Mouse (Mus musculus) forebrain, postnatal 0 days (tissue): Measurements from ENCODE around the gene Emilin3. TPM values are rescaled to one million over a fixed set of nuclear protein-coding genes. Genes with fewer than 3 reads are reported as not detected.

Experiments used
- ATAC-seq: fragments of 200-750 bp; cut with Nextera tagmentation; 2 replicates; pipeline ENCODE4 v1.8.0; 2017; ENCODE audit warnings: mild to moderate bottlenecking, moderate library complexity
- DNase-seq: peaks from one replicate; pipeline ENCODE4 v3.0.0-alpha.2; 2015
- H3K27ac ChIP-seq: fragments of 300-500 bp; sonication (generic); 2 replicates; pipeline ENCODE4 v1.5.1; 2014; ENCODE audit warnings: low read depth, mild to moderate bottlenecking, antibody characterized with exemption, low read length, moderate library complexity, mixed read lengths
- H3K27me3 ChIP-seq: fragments of 300-500 bp; sonication (generic); 2 replicates; pipeline ENCODE4 v1.6.1; 2014; ENCODE audit warnings: mild to moderate bottlenecking, low read length, mixed read lengths; ENCODE audit not compliant: insufficient read depth
- H3K36me3 ChIP-seq: fragments of 300-500 bp; sonication (generic); 2 replicates; pipeline ENCODE4 v1.6.1; 2014; ENCODE audit warnings: mild to moderate bottlenecking, moderate library complexity; ENCODE audit not compliant: insufficient read depth
- H3K4me1 ChIP-seq: fragments of 300-500 bp; sonication (generic); 2 replicates; pipeline ENCODE4 v1.6.1; 2014; ENCODE audit warnings: antibody characterized with exemption; ENCODE audit not compliant: insufficient read depth
- H3K4me2 ChIP-seq: fragments of 300-500 bp; sonication (generic); 2 replicates; pipeline ENCODE4 v1.6.1; 2014; ENCODE audit warnings: low read depth, mild to moderate bottlenecking, moderate library complexity
- H3K4me3 ChIP-seq: fragments of 300-500 bp; sonication (generic); 2 replicates; pipeline ENCODE4 v1.5.1; 2014; ENCODE audit warnings: low read depth, low read length, mixed read lengths
- H3K9ac ChIP-seq: fragments of 300-500 bp; sonication (generic); 2 replicates; pipeline ENCODE4 v1.6.1; 2014; ENCODE audit warnings: mild to moderate bottlenecking
- H3K9me3 ChIP-seq: fragments of 300-500 bp; sonication (generic); 2 replicates; pipeline ENCODE4 v1.6.1; 2016; ENCODE audit warnings: low read length
- CTCF ChIP-seq: sonication (generic); IDR thresholded peaks from 2 replicates; pipeline ENCODE4 v1.5.1; 2016; ENCODE audit warnings: antibody characterized with exemption, control low read depth, low read depth
- WGBS: fragments of 180-500 bp; shearing (Covaris S2); extraction: QIAGEN DNeasy Blood & Tissue Kit; methylation state at CpG from one replicate; pipeline ENCODE4 v1.1.7; 2014; 5-methylcytosine and 5-hydroxymethylcytosine counted together
- polyA plus RNA-seq: library from polyadenylated mRNA; unstranded; fragments of >200 nt; fragmentation: Nextera tagmentation; extraction: Ambion mirVana; gene quantifications from 2 replicates; pipeline ENCODE4 v1.2.1, GENCODE M21; 2015
- total RNA-seq: library from RNA; depleted of rRNA; stranded (reverse); fragments of >200 nt; gene quantifications from 2 replicates; pipeline ENCODE4 v1.2.3, GENCODE M21; 2014

The Emilin3 gene
- total and polyA plus RNA-seq, 2 experiments from 2014 or later: 0.42 to 1.5 TPM

- H3K27me3 ChIP-seq: peaks cover 10% of the 10 kb centered on the region; the same call in 1 of the 2 replicates
- DNase-seq: no peak
- ATAC-seq: no peak
- no peaks in the 10 kb centered on the region for H3K36me3 ChIP-seq
- TF ChIP-seq CTCF: no peak
- no peak overlapping the region for H3K4me2 ChIP-seq
- peaks cover 3% of the 10 kb centered on the region; the same call in 1 of the 2 replicates for H3K9me3 ChIP-seq
- H3K4me1 ChIP-seq: peaks cover 4% of the 10 kb centered on the region; the same call in 1 of the 2 replicates
- 88% methylated on average over 3 of the region's 3 CpGs for WGBS
- H3K4me3 ChIP-seq: no peak overlapping the region
- H3K27ac ChIP-seq: no peak overlapping the region
- no peak overlapping the region for H3K9ac ChIP-seq
These were observed 5.2 kb upstream of the Emilin3 start for GRCm38 (mm10) chr2:160917313-160917712.

DNA sequence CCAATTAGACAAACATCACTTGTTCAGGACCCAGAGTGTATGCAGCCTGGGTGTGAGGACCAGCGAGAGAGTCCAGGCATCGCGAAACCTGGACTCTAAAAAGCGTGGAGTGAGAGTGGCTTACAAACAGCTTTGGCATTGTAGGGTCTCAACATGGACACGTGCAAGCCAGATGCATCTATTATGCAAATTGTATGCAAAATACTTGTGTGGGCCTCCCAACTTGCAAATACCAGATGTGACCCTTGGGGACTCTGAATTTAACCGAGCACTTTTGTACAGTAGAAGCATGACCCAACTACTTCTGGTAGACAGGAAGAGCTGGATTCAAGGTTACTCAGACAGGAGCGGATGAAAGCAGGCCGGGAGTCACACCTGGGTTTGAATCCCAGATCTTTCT, 4.6 kb upstream of the Emilin3 start:
- TF ChIP-seq CTCF: no peak
- no peaks in the 10 kb centered on the region for H3K9me3 ChIP-seq
- ATAC-seq (no peak), DNase-seq (no peak)
- H3K27me3 ChIP-seq: peaks cover 16% of the 10 kb centered on the region; the same call in 1 of the 2 replicates
- peaks cover 4% of the 10 kb centered on the region; the same call in 1 of the 2 replicates for H3K4me1 ChIP-seq
- H3K9ac ChIP-seq: no peak overlapping the region
- no peak overlapping the region for H3K4me3 ChIP-seq
- H3K27ac ChIP-seq: no peak overlapping the region
- 48% methylated on average over 8 of the region's 8 CpGs for WGBS
- no peaks in the 10 kb centered on the region for H3K36me3 ChIP-seq
- H3K4me2 ChIP-seq: no peak overlapping the region

GRCm38 (mm10) chr2:160915821-160916610, 3.9 kb upstream of the Emilin3 start:
- Histone ChIP-seq H3K9ac (no peak overlapping the region), H3K4me1 (peaks cover 4% of the 10 kb centered on the region; the same call in 1 of the 2 replicates), H3K4me2 (no peak overlapping the region), H3K4me3 (no peak overlapping the region), H3K27me3 (peaks cover 21% of the 10 kb centered on the region), H3K9me3 (no peaks in the 10 kb centered on the region), H3K27ac (no peak overlapping the region), H3K36me3 (no peaks in the 10 kb centered on the region)
- 70% methylated on average over 13 of the region's 13 CpGs for WGBS
- DNase-seq: no peak
- ATAC-seq: no peak
- TF ChIP-seq CTCF: no peak

DNA sequence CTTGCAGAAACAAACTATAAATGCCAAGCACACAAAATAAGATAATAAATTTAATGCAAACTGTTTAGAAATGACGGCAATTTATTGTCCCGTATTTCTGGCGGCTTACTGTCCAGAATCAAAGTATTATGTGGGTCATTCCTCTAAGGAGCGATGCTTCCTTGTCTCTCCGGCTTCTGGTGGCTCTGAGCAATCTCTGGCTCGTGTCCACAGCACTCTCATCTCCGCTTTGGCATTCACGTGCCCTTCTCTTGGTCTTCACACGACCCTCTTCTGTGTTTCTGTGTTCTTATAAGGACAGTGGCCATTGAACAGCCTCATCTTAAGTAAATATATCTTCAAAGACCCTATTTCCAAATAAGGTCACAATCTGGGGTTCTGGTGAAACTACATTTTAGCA, 2.5 kb upstream of the Emilin3 start:
- TF ChIP-seq CTCF: no peak
- no peaks in the 10 kb centered on the region for H3K9me3 ChIP-seq
- peaks cover 31% of the 10 kb centered on the region for H3K27me3 ChIP-seq
- no peak overlapping the region for H3K4me3 ChIP-seq
- peaks cover 4% of the 10 kb centered on the region; the same call in 1 of the 2 replicates for H3K4me1 ChIP-seq
- ATAC-seq (no peak), DNase-seq (no peak)
- H3K9ac ChIP-seq: no peak overlapping the region
- H3K36me3 ChIP-seq: no peaks in the 10 kb centered on the region
- 83% methylated on average over 9 of the region's 9 CpGs for WGBS
- no peak overlapping the region for H3K4me2 ChIP-seq
- no peak overlapping the region for H3K27ac ChIP-seq

DNA sequence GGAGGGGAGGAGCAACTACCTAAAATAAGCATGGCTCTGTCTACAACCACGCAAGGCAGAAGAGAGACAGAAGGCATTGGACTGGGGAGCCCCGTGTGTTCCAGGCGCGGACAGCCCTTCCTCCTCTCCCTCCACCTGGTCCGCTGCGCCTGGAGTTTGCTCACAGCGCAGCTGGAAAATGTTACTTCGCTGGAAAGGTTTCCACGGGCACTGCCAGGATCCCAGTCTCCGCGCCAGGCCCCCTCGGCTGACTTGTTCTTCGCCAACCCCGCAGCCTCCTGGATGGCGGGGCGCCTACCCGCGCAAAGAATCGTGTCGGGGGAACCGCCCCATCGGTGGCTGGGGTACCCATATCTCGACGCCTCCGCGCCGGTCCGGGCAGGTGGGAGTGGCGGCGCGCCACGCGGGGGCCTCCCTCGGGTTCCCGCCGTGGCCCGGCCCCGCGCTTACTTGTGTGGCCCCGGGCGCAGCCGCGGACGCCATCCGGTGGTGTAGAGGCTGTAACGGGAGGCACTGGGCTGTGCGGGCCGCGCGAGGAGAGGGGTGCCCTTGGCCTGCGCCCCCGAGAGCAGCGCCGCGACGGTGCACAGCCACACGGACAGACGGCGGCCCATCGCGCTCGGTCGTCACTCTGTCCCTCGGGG, 448 bp downstream of the Emilin3 start:
- H3K4me1 ChIP-seq: peaks cover 4% of the 10 kb centered on the region; the same call in 1 of the 2 replicates
- peak overlapping the region; percentile 35 for H3K9ac ChIP-seq
- peak overlapping the region; percentile 40 for H3K4me3 ChIP-seq
- DNase-seq (peak; percentile 32), ATAC-seq (peak; percentile 55)
- peaks cover 31% of the 10 kb centered on the region for H3K27me3 ChIP-seq
- 1% methylated on average over 55 of the region's 64 CpGs for WGBS
- TF ChIP-seq CTCF: no peak
- no peaks in the 10 kb centered on the region for H3K36me3 ChIP-seq
- H3K27ac ChIP-seq: no peak overlapping the region
- H3K9me3 ChIP-seq: no peaks in the 10 kb centered on the region
- H3K4me2 ChIP-seq: peak overlapping the region; percentile 67

GRCm38 (mm10) chr2:160910633-160911032, 1.5 kb downstream of the Emilin3 start:
- Histone ChIP-seq H3K4me3 (no peak overlapping the region), H3K4me1 (no peaks in the 10 kb centered on the region), H3K27ac (no peak overlapping the region), H3K27me3 (peaks cover 31% of the 10 kb centered on the region), H3K4me2 (no peak overlapping the region), H3K9me3 (no peaks in the 10 kb centered on the region), H3K36me3 (no peaks in the 10 kb centered on the region), H3K9ac (no peak overlapping the region)
- no peak for DNase-seq
- ATAC-seq: no peak
- WGBS: 95% methylated on average over 5 of the region's 5 CpGs
- no peak for TF ChIP-seq CTCF

DNA sequence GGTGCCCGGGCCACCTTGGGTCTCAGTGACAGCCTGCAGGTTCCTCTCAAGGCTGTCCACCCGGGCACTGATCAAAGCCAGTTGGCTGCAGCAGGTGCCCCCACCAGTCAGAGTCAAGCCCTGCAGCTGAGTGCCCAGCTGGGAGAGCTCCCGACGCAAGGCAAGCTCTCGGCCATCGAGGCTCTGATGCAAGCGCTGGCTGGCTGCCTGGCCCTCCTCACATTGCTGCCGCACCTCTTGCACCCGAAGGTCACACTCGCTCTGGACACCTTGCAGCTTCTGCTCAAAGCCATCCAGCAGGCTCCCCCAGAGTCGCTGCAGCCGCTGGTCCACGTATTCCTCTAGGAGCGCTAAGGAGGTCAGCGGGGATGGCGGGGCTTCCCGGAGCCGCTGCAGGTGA, 3.5 kb downstream of the Emilin3 start:
- H3K36me3 ChIP-seq: no peaks in the 10 kb centered on the region
- no peak for TF ChIP-seq CTCF
- no peak overlapping the region for H3K27ac ChIP-seq
- H3K4me1 ChIP-seq: no peaks in the 10 kb centered on the region
- DNase-seq (no peak), ATAC-seq (no peak)
- H3K9me3 ChIP-seq: no peaks in the 10 kb centered on the region
- H3K4me2 ChIP-seq: no peak overlapping the region
- peaks cover 31% of the 10 kb centered on the region for H3K27me3 ChIP-seq
- no peak overlapping the region for H3K4me3 ChIP-seq
- no peak overlapping the region for H3K9ac ChIP-seq
- 69% methylated on average over 18 of the region's 18 CpGs for WGBS
